Mouse (Mus musculus): ENCODE results near the gene Zkscan3. TPM values are rescaled to one million over a fixed set of nuclear protein-coding genes. Genes with fewer than 3 reads are reported as not detected.
"Not testable (repeated sequence)": the region's sequence is repeated elsewhere in the genome, so short reads cannot be mapped to it uniquely, and the experiment has no call there.

Zkscan3 gene
- polyA plus RNA-seq, 1 experiment from 2014 or later = 85.9 TPM

DNA sequence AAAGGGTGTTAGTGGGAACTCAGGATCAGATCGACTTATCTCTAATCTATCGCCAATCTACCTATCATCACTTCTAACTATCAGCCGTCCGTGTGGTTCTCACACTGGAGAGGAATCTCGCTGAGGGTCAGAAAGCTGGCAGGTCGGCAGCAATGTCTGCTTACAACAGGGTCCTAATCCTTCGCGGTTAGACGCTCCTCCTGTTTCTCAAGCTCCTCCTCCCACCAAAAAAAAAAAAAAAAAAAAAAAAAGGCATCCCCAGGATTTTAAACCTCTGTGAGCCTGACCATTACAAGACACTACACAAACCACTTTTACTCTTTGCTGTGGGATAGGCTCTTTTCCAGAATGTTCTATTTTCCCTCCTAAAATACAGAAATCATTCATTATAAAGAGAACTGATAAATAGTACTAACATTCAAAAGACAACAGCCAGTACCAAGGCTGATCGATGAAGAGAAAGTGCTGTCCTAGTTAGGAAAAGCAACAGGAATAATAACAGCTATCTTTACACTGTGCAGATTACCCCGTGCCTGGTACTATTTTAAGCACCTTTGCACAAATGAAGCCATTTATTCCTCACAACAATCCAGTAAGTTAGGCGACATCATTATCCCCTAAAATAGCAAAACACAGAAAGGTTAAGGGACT lies 794 bp downstream of the Zkscan3 start:
- Histone ChIP-seq H3K9me3 (ENCODE audit: control insufficient read depth, low read length) (no peaks in the 10 kb centered on the region), H3K27me3 (ENCODE audit: control insufficient read depth, insufficient read depth, low read length) (no peaks in the 10 kb centered on the region), H3K9ac (ENCODE audit: low read length) (peak overlapping the region; percentile 84), H3K36me3 (ENCODE audit: control insufficient read depth, insufficient read depth, low read length) (no peaks in the 10 kb centered on the region), H3K4me2 (peak overlapping the region; percentile 71), H3K27ac (ENCODE audit: low read depth, low read length) (0 out of 2 replicates have a peak overlapping the region, but pooled peaks have one; percentile 4), H3K4me3 (ENCODE audit: low read depth, low read length) (peak overlapping the region; percentile 68), H3K4me1 (ENCODE audit: control insufficient read depth, insufficient read depth, low read length) (peaks cover 10% of the 10 kb centered on the region)
- WGBS = 16% methylated on average over 12 of the region's 12 CpGs
- DNase-seq (ENCODE audit: low spot score, missing footprints) (no peak), ATAC-seq (ENCODE audit: low FRiP score) (peak; percentile 34)

DNA sequence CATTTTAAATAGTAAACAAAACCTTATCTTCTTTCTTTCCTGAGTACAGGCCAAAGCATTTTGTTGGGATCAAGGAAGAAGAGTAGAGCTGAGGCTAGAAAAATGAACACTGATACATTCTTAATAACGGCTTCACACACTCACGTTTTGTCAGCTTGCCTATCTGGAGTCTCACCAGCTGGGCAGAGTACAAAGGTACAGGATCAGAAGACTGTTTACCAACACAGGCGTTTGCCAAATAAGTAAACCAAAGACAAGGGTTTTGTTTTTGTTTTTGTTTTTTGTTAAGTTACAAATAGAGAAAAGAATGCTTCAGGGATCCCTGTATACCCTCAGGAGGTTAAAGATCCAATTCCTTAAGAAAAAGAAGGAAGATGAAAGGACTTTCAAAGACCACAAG lies 1.4 kb downstream of the Zkscan3 start:
- peak overlapping the region; percentile 84 for H3K9ac ChIP-seq (ENCODE audit: low read length)
- no peaks in the 10 kb centered on the region for H3K9me3 ChIP-seq (ENCODE audit: control insufficient read depth, low read length)
- no peak for ATAC-seq (ENCODE audit: low FRiP score)
- H3K4me1 ChIP-seq (ENCODE audit: control insufficient read depth, insufficient read depth, low read length) = peaks cover 10% of the 10 kb centered on the region
- no peaks in the 10 kb centered on the region for H3K27me3 ChIP-seq (ENCODE audit: control insufficient read depth, insufficient read depth, low read length)
- H3K27ac ChIP-seq (ENCODE audit: low read depth, low read length) = no peak overlapping the region
- H3K4me3 ChIP-seq (ENCODE audit: low read depth, low read length) = peak overlapping the region; percentile 68
- no peak for DNase-seq (ENCODE audit: low spot score, missing footprints)
- H3K36me3 ChIP-seq (ENCODE audit: control insufficient read depth, insufficient read depth, low read length) = no peaks in the 10 kb centered on the region
- WGBS = 84% methylated on average over 3 of the region's 3 CpGs
- peak overlapping the region; percentile 71 for H3K4me2 ChIP-seq

DNA sequence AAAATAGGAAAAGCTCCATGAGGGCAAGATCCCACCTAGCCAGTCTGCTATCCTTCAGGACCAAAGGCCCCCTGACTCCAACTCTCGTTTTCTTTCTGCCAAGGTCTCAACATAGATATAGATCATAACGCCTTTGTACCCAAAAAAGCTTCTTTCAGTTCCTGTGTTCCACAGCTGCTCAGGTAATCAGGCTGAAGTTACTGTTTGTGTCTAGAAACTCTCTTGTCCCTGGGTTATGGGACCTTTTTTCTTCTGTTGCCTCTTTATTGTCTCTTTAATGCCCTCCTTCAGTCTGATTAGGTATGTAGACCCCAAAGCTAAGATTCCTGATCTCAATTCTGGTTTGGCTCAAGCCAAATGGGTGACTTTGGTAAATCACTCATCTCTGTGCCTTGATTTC lies 5.1 kb downstream of the Zkscan3 start:
- Histone ChIP-seq H3K9ac (ENCODE audit: low read length) (no peak overlapping the region), H3K27me3 (ENCODE audit: control insufficient read depth, insufficient read depth, low read length) (no peaks in the 10 kb centered on the region), H3K9me3 (ENCODE audit: control insufficient read depth, low read length) (no peaks in the 10 kb centered on the region), H3K4me1 (ENCODE audit: control insufficient read depth, insufficient read depth, low read length) (peaks cover 10% of the 10 kb centered on the region), H3K36me3 (ENCODE audit: control insufficient read depth, insufficient read depth, low read length) (peaks cover 18% of the 10 kb centered on the region), H3K27ac (ENCODE audit: low read depth, low read length) (no peak overlapping the region), H3K4me3 (ENCODE audit: low read depth, low read length) (no peak overlapping the region), H3K4me2 (no peak overlapping the region)
- no peak for DNase-seq (ENCODE audit: low spot score, missing footprints)
- ATAC-seq (ENCODE audit: low FRiP score) = no peak
- 92% methylated on average over 2 of the region's 2 CpGs for WGBS

- 95% methylated on average over 15 of the region's 18 CpGs for WGBS
- H3K36me3 ChIP-seq (ENCODE audit: control insufficient read depth, insufficient read depth, low read length) = peaks cover 23% of the 10 kb centered on the region
- not testable (repeated sequence) for H3K4me2 ChIP-seq; H3K4me1 ChIP-seq (ENCODE audit: control insufficient read depth, insufficient read depth, low read length); DNase-seq (ENCODE audit: low spot score, missing footprints); H3K9me3 ChIP-seq (ENCODE audit: control insufficient read depth, low read length); H3K27me3 ChIP-seq (ENCODE audit: control insufficient read depth, insufficient read depth, low read length); H3K4me3 ChIP-seq (ENCODE audit: low read depth, low read length); H3K27ac ChIP-seq (ENCODE audit: low read depth, low read length); H3K9ac ChIP-seq (ENCODE audit: low read length)
- peak; percentile 71 for ATAC-seq (ENCODE audit: low FRiP score)
Observed at GRCm38 (mm10) chr13:21396048-21396447, 6.5 kb downstream of the Zkscan3 start.

DNA sequence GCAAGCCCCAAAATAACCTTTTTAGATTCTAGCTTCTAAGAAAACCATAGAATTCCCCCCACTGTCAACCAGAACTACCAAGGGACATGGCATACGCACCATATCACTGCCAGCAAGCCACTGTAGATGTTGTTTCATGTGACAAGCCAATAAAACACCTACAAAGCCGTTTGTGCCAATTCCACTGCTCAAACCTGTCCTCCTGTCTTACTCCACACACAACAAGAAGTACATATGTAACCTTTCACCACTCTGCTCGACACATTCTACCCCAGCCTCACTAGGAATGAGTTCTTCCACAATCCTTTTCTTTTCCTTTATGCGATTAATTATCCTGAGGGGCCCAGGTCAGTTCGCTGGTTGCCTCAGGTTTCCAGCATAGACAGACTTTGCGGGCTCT lies 6.9 kb downstream of the Zkscan3 start:
- peaks cover 27% of the 10 kb centered on the region for H3K36me3 ChIP-seq (ENCODE audit: control insufficient read depth, insufficient read depth, low read length)
- no peak overlapping the region for H3K4me2 ChIP-seq
- no peaks in the 10 kb centered on the region for H3K27me3 ChIP-seq (ENCODE audit: control insufficient read depth, insufficient read depth, low read length)
- no peaks in the 10 kb centered on the region for H3K4me1 ChIP-seq (ENCODE audit: control insufficient read depth, insufficient read depth, low read length)
- DNase-seq (ENCODE audit: low spot score, missing footprints) (no peak), ATAC-seq (ENCODE audit: low FRiP score) (no peak)
- H3K4me3 ChIP-seq (ENCODE audit: low read depth, low read length) = no peak overlapping the region
- H3K9ac ChIP-seq (ENCODE audit: low read length) = no peak overlapping the region
- 94% methylated on average over 6 of the region's 6 CpGs for WGBS
- H3K27ac ChIP-seq (ENCODE audit: low read depth, low read length) = no peak overlapping the region
- H3K9me3 ChIP-seq (ENCODE audit: control insufficient read depth, low read length) = no peaks in the 10 kb centered on the region

DNA sequence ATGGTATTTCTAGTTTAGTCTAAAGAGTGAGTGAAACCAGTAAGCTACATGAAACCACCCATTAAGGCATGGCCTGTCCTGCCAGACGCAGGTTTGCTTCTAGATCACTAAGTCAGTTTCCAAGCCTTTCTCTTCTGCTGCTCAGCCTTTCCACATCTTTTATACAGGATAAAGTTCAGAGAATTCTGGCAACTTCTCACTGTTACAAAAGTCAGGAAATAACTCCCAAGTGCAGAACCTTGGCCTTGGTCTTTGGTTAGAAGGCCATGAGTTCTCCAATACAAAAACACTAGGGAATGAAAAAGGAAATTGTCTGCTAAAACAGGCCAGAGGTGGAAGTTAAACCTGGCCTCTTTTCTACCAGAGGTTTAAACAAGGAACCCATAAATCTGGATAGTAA lies 7.3 kb downstream of the Zkscan3 start:
- H3K9ac ChIP-seq (ENCODE audit: low read length) = no peak overlapping the region
- DNase-seq (ENCODE audit: low spot score, missing footprints) = no peak
- H3K4me3 ChIP-seq (ENCODE audit: low read depth, low read length) = no peak overlapping the region
- 94% methylated on average over 1 of the region's 1 CpGs for WGBS
- H3K27ac ChIP-seq (ENCODE audit: low read depth, low read length) = no peak overlapping the region
- H3K4me1 ChIP-seq (ENCODE audit: control insufficient read depth, insufficient read depth, low read length) = no peaks in the 10 kb centered on the region
- peaks cover 31% of the 10 kb centered on the region for H3K36me3 ChIP-seq (ENCODE audit: control insufficient read depth, insufficient read depth, low read length)
- no peaks in the 10 kb centered on the region for H3K27me3 ChIP-seq (ENCODE audit: control insufficient read depth, insufficient read depth, low read length)
- no peak for ATAC-seq (ENCODE audit: low FRiP score)
- H3K9me3 ChIP-seq (ENCODE audit: control insufficient read depth, low read length) = no peaks in the 10 kb centered on the region
- no peak overlapping the region for H3K4me2 ChIP-seq

DNA sequence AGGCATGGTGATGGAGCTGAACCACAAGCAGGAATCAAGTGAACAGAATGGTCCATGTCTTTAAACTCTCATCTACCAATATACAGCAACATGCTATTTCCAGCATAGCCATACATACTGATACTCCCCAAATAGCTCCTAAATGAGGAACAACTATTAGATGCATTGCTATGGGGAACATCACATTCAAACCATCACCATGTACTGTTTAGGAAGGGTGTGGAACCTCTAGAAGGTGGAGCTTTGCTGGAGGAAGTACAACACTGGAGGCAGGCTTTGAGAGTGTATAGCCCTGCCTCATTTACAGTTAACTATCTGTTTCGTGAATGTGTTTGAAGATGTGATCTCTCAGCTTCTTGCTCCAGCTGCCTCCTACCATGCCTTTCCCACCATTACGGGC lies 24.8 kb downstream of the Zkscan3 start:
- no peak for ATAC-seq (ENCODE audit: low FRiP score)
- Histone ChIP-seq H3K4me2 (no peak overlapping the region), H3K36me3 (ENCODE audit: control insufficient read depth, insufficient read depth, low read length) (no peaks in the 10 kb centered on the region), H3K27ac (ENCODE audit: low read depth, low read length) (no peak overlapping the region), H3K27me3 (ENCODE audit: control insufficient read depth, insufficient read depth, low read length) (no peaks in the 10 kb centered on the region), H3K4me1 (ENCODE audit: control insufficient read depth, insufficient read depth, low read length) (no peaks in the 10 kb centered on the region), H3K9ac (ENCODE audit: low read length) (no peak overlapping the region), H3K4me3 (ENCODE audit: low read depth, low read length) (no peak overlapping the region), H3K9me3 (ENCODE audit: control insufficient read depth, low read length) (no peaks in the 10 kb centered on the region)
- no peak for DNase-seq (ENCODE audit: low spot score, missing footprints)
- WGBS = 88% methylated on average over 2 of the region's 2 CpGs

DNA sequence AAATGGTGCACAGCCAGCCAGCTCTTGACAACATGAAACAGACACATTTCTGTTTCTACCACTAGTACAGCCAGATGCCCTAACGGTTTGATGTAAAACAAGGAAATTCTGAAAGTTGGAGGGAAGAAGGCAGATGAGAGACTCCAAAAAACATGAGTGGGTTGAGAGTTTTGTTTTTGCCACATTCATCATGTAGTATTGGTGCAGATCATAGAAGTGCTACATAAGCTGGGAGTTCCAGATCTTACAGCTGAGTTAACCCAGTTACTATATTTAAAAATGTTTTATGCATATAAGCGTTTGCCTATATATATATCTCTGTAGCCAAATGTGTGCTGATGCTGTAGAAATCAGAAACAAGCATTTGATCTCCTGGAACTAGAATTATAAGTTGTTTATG lies 29.9 kb downstream of the Zkscan3 start:
- no peaks in the 10 kb centered on the region for H3K27me3 ChIP-seq (ENCODE audit: control insufficient read depth, insufficient read depth, low read length)
- H3K36me3 ChIP-seq (ENCODE audit: control insufficient read depth, insufficient read depth, low read length) = peaks cover 8% of the 10 kb centered on the region
- H3K4me3 ChIP-seq (ENCODE audit: low read depth, low read length) = no peak overlapping the region
- DNase-seq (ENCODE audit: low spot score, missing footprints) = no peak
- H3K9me3 ChIP-seq (ENCODE audit: control insufficient read depth, low read length) = no peaks in the 10 kb centered on the region
- no peak for ATAC-seq (ENCODE audit: low FRiP score)
- no peak overlapping the region for H3K27ac ChIP-seq (ENCODE audit: low read depth, low read length)
- H3K4me1 ChIP-seq (ENCODE audit: control insufficient read depth, insufficient read depth, low read length) = no peaks in the 10 kb centered on the region
- no peak overlapping the region for H3K9ac ChIP-seq (ENCODE audit: low read length)
- WGBS = 91% methylated on average over 2 of the region's 2 CpGs
- H3K4me2 ChIP-seq = no peak overlapping the region

- no peak for DNase-seq (ENCODE audit: low spot score, missing footprints)
- no peak overlapping the region for H3K27ac ChIP-seq (ENCODE audit: low read depth, low read length)
- WGBS = 78% methylated on average over 6 of the region's 6 CpGs
- no peak overlapping the region for H3K4me2 ChIP-seq
- H3K4me1 ChIP-seq (ENCODE audit: control insufficient read depth, insufficient read depth, low read length) = peaks cover 13% of the 10 kb centered on the region
- ATAC-seq (ENCODE audit: low FRiP score) = no peak
- no peaks in the 10 kb centered on the region for H3K9me3 ChIP-seq (ENCODE audit: control insufficient read depth, low read length)
- H3K27me3 ChIP-seq (ENCODE audit: control insufficient read depth, insufficient read depth, low read length) = no peaks in the 10 kb centered on the region
- no peak overlapping the region for H3K9ac ChIP-seq (ENCODE audit: low read length)
- H3K36me3 ChIP-seq (ENCODE audit: control insufficient read depth, insufficient read depth, low read length) = peaks cover 8% of the 10 kb centered on the region
- no peak overlapping the region for H3K4me3 ChIP-seq (ENCODE audit: low read depth, low read length)
Observed at GRCm38 (mm10) chr13:21366635-21367034, 35.9 kb downstream of the Zkscan3 start.
